ENCODE assay signal across 25 mouse cellular contexts in the genomic region with DNA sequence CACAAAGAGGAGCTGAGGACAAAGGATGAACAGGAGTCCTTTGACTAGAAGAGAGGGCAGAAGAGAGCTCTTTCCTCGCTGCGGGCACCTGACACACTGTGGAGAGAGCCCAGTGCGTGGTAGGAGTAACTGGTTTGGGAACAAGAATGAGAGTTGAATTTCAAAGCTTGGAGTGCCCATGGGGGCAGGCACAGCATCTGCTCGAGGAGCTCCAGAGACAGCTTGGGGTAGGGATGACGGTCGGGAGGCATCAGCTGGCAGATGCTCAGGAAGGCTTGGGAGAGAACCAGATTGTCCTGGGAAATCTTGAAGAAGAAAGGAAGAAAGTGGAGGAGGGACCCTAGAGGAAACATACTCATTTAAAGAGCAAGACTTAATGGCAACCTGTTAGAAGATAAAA.
DNase-seq lines count a peak whose midpoint lies in the region; ATAC-seq lines count a peak whose summit lies in the region.
"Had no signal": no experiment of that assay in that cellular context is flagged by ENCODE, and none has a peak within 500 bp of the region (broad histone marks: within the 10 kb centered on the region; RNA-seq: fewer than 3 reads in every experiment).

No protein-coding gene starts in this region.

- H3K27ac ChIP-seq in forebrain, embryonic 10.5 days, result peak overlapping the region; percentile 0; the same call in 1 of the 2 replicates
- H3K27ac ChIP-seq in forebrain, embryonic 13.5 days, result no peak overlapping the region
- H3K27ac ChIP-seq: hindbrain, postnatal 0 days; kidney, postnatal 0 days; midbrain, embryonic 12.5 days; stomach, embryonic 15.5 days had no signal

- intact Hi-C loops in left cerebral cortex, postnatal 14 days (cut with DNase I), result no loop called here
- intact Hi-C loops in heart, postnatal 10 days (cut with DNase I), result no loop called here

- no peak overlapping the region for H3K9ac ChIP-seq in forebrain, embryonic 13.5 days
- H3K9ac ChIP-seq: heart, embryonic 12.5 days; midbrain, embryonic 12.5 days; stomach, embryonic 15.5 days had no signal

- H3K36me3 ChIP-seq in forebrain, embryonic 10.5 days (replicated peaks), result no peaks in the 10 kb centered on the region
- no peaks in the 10 kb centered on the region for H3K36me3 ChIP-seq in forebrain, embryonic 13.5 days (ENCODE audit: poor library complexity, severe bottlenecking)
- H3K36me3 ChIP-seq: G1E; heart, embryonic 12.5 days; midbrain, embryonic 12.5 days; stomach, embryonic 15.5 days had no signal

- no peaks in the 10 kb centered on the region for H3K9me3 ChIP-seq in forebrain, embryonic 10.5 days
- no peaks in the 10 kb centered on the region for H3K9me3 ChIP-seq in forebrain, embryonic 13.5 days (replicated peaks)
- H3K9me3 ChIP-seq: heart, embryonic 12.5 days; midbrain, embryonic 12.5 days; stomach, embryonic 15.5 days had no signal

- no peak for DNase-seq in forebrain, embryonic 10.5 days (ENCODE audit: extremely low spot score, low spot score)
- peak; percentile 62 to 71 for DNase-seq in left cerebral cortex, adult 18-20 months (ENCODE audit: low spot score in 2 of 2)
- no peak for DNase-seq in left cerebral cortex, adult 11 months (ENCODE audit: low spot score)
- DNase-seq in left cerebral cortex, postnatal 14 days (ENCODE audit: low spot score in 2 of 2), result peak; percentile 61 to 78
- peak; percentile 54 to 70 for DNase-seq in right cerebral cortex, postnatal 36 days (ENCODE audit: low spot score in 2 of 2)
- DNase-seq in heart, postnatal 10 days, result no peak
- DNase-seq in gastrocnemius, postnatal 4 days (ENCODE audit: low spot score in 2 of 2), result no peak
- DNase-seq: adrenal gland, adult 2 months; cerebellum, adult 11 months; cerebellum, postnatal 25 days; heart, postnatal 36 days; kidney, adult 11 months; liver; lung, adult 2 months; lung, postnatal 4 days; thymus, postnatal 25 days had no signal

- no peaks in the 10 kb centered on the region for H3K27me3 ChIP-seq in forebrain, embryonic 10.5 days (ENCODE audit: poor library complexity, severe bottlenecking)
- H3K27me3 ChIP-seq in forebrain, embryonic 13.5 days, result no peaks in the 10 kb centered on the region
- H3K27me3 ChIP-seq: heart, embryonic 12.5 days; midbrain, embryonic 12.5 days; stomach, embryonic 15.5 days had no signal

- H3K4me1 ChIP-seq in forebrain, embryonic 10.5 days, result peaks cover 17% of the 10 kb centered on the region
- peaks cover 16% of the 10 kb centered on the region for H3K4me1 ChIP-seq in forebrain, embryonic 13.5 days

- no peak overlapping the region for H3K4me3 ChIP-seq in forebrain, embryonic 10.5 days
- no peak overlapping the region for H3K4me3 ChIP-seq in forebrain, embryonic 13.5 days
- H3K4me3 ChIP-seq: erythroblast, embryonic 14.5 days; heart, embryonic 12.5 days; midbrain, embryonic 12.5 days; stomach, embryonic 15.5 days had no signal

- WGBS in forebrain, embryonic 10.5 days, result 83% methylated on average over 6 of the region's 6 CpGs
- WGBS in forebrain, embryonic 13.5 days, result 79% methylated on average over 6 of the region's 6 CpGs

- no peak overlapping the region for H3K4me2 ChIP-seq in forebrain, embryonic 13.5 days
- H3K4me2 ChIP-seq: heart, embryonic 12.5 days; midbrain, embryonic 12.5 days; stomach, embryonic 15.5 days had no signal

- no peak for ATAC-seq in forebrain, embryonic 13.5 days
- ATAC-seq: CD4-positive, CD25-positive, alpha-beta regulatory T cell, adult 4 months; hindbrain, postnatal 0 days had no signal

Comparison
In these comparisons a context has a peak if more than half of its experiments do, and no peak if none do; other contexts are left out.
1. DNase-seq: peak in left cerebral cortex, adult 18-20 months (2 of 2), left cerebral cortex, postnatal 14 days (2 of 2) and right cerebral cortex, postnatal 36 days (2 of 2); none in forebrain, embryonic 10.5 days (single experiment), left cerebral cortex, adult 11 months (single experiment), heart, postnatal 10 days (0 of 2) and gastrocnemius, postnatal 4 days (0 of 2).